Mouse (Mus musculus): ENCODE results near the gene Ccdc171.

- TF ChIP-seq POLR2A (IDR thresholded peaks at IDR 0.05; ENCODE audit: insufficient read depth, low read length) (no peak), EP300 (IDR thresholded peaks at IDR 0.05; ENCODE audit: insufficient read depth, low read depth, low read length) (no peak), CTCF (IDR thresholded peaks at IDR 0.05; ENCODE audit: low read depth, low read length) (no peak)
Observed at GRCm38 (mm10) chr4:83816925-83817324, 291.6 kb downstream of the Ccdc171 start.
